Mouse (Mus musculus) E14TG2a.4 (cell line): ENCODE measurements at regions not wholly inside any gene's neighbourhood (a gene's known extent, or its start where the extent isn't known, plus 50 kb on each side); places are given as distances from the start of the nearest gene placed in this dataset.

Source experiments
- H3K27me3 ChIP-seq: 2 replicates; pipeline ENCODE4 v1.6.1; 2014; ENCODE audit warnings: low read length, control low read depth; ENCODE audit not compliant: insufficient read depth
- H3K36me3 ChIP-seq: 2 replicates; pipeline ENCODE4 v1.6.1; 2014; ENCODE audit warnings: low read length, control low read depth; ENCODE audit not compliant: insufficient read depth
- H3K4me1 ChIP-seq: replicated peaks from 2 replicates; pipeline ENCODE4 v1.6.1; 2014; ENCODE audit warnings: low read depth, low read length, control low read depth
- H3K4me3 ChIP-seq: replicated peaks from 2 replicates; pipeline ENCODE4 v1.5.1; 2014; ENCODE audit warnings: mild to moderate bottlenecking, low read length
- H3K9me3 ChIP-seq: 2 replicates; pipeline ENCODE4 v1.6.1; 2014; ENCODE audit warnings: low read length, control low read depth
- CTCF ChIP-seq: conservative IDR thresholded peaks from 2 replicates; pipeline ENCODE4 v1.5.1; 2014; ENCODE audit warnings: low read length
- NANOG ChIP-seq: IDR thresholded peaks from 2 replicates; pipeline ENCODE4 v1.6.1; 2014; ENCODE audit warnings: borderline replicate concordance, low read length, mixed read lengths
- POU5F1 ChIP-seq: IDR thresholded peaks from 2 replicates; pipeline ENCODE4 v1.6.1; 2014; ENCODE audit warnings: low read length, borderline replicate concordance

- Histone ChIP-seq H3K4me3 (no peak overlapping the region), H3K4me1 (no peaks in the 10 kb centered on the region), H3K9me3 (no peaks in the 10 kb centered on the region), H3K27me3 (no peaks in the 10 kb centered on the region), H3K36me3 (no peaks in the 10 kb centered on the region)
- no peak for TF ChIP-seq NANOG
- no peak for TF ChIP-seq POU5F1
- TF ChIP-seq CTCF: no peak
Measured at GRCm38 (mm10) chr5:75767213-75767612, 192.5 kb downstream of the Kit start.

GRCm38 (mm10) chr5:75762374-75762773 lies 187.7 kb downstream of the Kit start:
- H3K4me1 ChIP-seq: no peaks in the 10 kb centered on the region
- no peaks in the 10 kb centered on the region for H3K27me3 ChIP-seq
- no peaks in the 10 kb centered on the region for H3K9me3 ChIP-seq
- H3K36me3 ChIP-seq: no peaks in the 10 kb centered on the region
- TF ChIP-seq CTCF (no peak), NANOG (no peak), POU5F1 (no peak)
- no peak overlapping the region for H3K4me3 ChIP-seq

- no peaks in the 10 kb centered on the region for H3K4me1 ChIP-seq
- no peaks in the 10 kb centered on the region for H3K9me3 ChIP-seq
- H3K4me3 ChIP-seq: no peak overlapping the region
- no peak for TF ChIP-seq POU5F1
- no peak for TF ChIP-seq CTCF
- no peak for TF ChIP-seq NANOG
- no peaks in the 10 kb centered on the region for H3K36me3 ChIP-seq
- H3K27me3 ChIP-seq: no peaks in the 10 kb centered on the region
Measured at GRCm38 (mm10) chr5:75761459-75762310, 187.0 kb downstream of the Kit start.

GRCm38 (mm10) chr5:75756168-75756567 lies 181.5 kb downstream of the Kit start:
- peaks cover 5% of the 10 kb centered on the region for H3K4me1 ChIP-seq
- peaks cover 3% of the 10 kb centered on the region; the same call in 1 of the 2 replicates for H3K27me3 ChIP-seq
- TF ChIP-seq NANOG (no peak), CTCF (no peak), POU5F1 (no peak)
- no peaks in the 10 kb centered on the region for H3K9me3 ChIP-seq
- no peaks in the 10 kb centered on the region for H3K36me3 ChIP-seq
- H3K4me3 ChIP-seq: no peak overlapping the region

- Histone ChIP-seq H3K4me1 (peaks cover 5% of the 10 kb centered on the region), H3K9me3 (no peaks in the 10 kb centered on the region), H3K4me3 (no peak overlapping the region), H3K36me3 (no peaks in the 10 kb centered on the region), H3K27me3 (peaks cover 3% of the 10 kb centered on the region; the same call in 1 of the 2 replicates)
- TF ChIP-seq NANOG (no peak), CTCF (no peak), POU5F1 (no peak)
Measured at GRCm38 (mm10) chr5:75754356-75754755, 179.6 kb downstream of the Kit start.

- H3K4me3 ChIP-seq: no peak overlapping the region
- no peaks in the 10 kb centered on the region for H3K9me3 ChIP-seq
- TF ChIP-seq POU5F1 (no peak), NANOG (no peak), CTCF (no peak)
- H3K27me3 ChIP-seq: no peaks in the 10 kb centered on the region
- peaks cover 4% of the 10 kb centered on the region; the same call in 1 of the 2 replicates for H3K4me1 ChIP-seq
- H3K36me3 ChIP-seq: no peaks in the 10 kb centered on the region
Measured at GRCm38 (mm10) chr5:75745311-75745710, 170.6 kb downstream of the Kit start.

GRCm38 (mm10) chr5:75744475-75745045 lies 169.8 kb downstream of the Kit start:
- TF ChIP-seq POU5F1: no peak
- no peak for TF ChIP-seq NANOG
- TF ChIP-seq CTCF: no peak
- Histone ChIP-seq H3K27me3 (no peaks in the 10 kb centered on the region), H3K36me3 (no peaks in the 10 kb centered on the region), H3K4me1 (peaks cover 4% of the 10 kb centered on the region), H3K4me3 (no peak overlapping the region), H3K9me3 (no peaks in the 10 kb centered on the region)

GRCm38 (mm10) chr5:75739336-75739735 lies 164.6 kb downstream of the Kit start:
- TF ChIP-seq NANOG (no peak), POU5F1 (no peak), CTCF (no peak)
- Histone ChIP-seq H3K27me3 (no peaks in the 10 kb centered on the region), H3K9me3 (no peaks in the 10 kb centered on the region), H3K4me3 (peak overlapping the region; percentile 35; the same call in 1 of the 2 replicates), H3K36me3 (no peaks in the 10 kb centered on the region), H3K4me1 (peaks cover 9% of the 10 kb centered on the region; the same call in 1 of the 2 replicates)

- no peaks in the 10 kb centered on the region for H3K36me3 ChIP-seq
Measured at GRCm38 (mm10) chr5:75738445-75738844, 163.7 kb downstream of the Kit start.

More at GRCm38 (mm10) chr5:75738445-75738844, 163.7 kb downstream of the Kit start:
- peaks cover 9% of the 10 kb centered on the region; the same call in 1 of the 2 replicates for H3K4me1 ChIP-seq
- TF ChIP-seq CTCF (no peak), POU5F1 (no peak), NANOG (no peak)
- no peak overlapping the region for H3K4me3 ChIP-seq
- H3K27me3 ChIP-seq: no peaks in the 10 kb centered on the region
- no peaks in the 10 kb centered on the region for H3K9me3 ChIP-seq
